Mouse (Mus musculus): ENCODE measurements around the gene Efna4.

GRCm38 (mm10) chr3:89349869-89350501, 12.2 kb upstream of the Efna4 start, which contains the start of gene Adam15:
- TF ChIP-seq EP300 (IDR thresholded peaks at IDR 0.05; ENCODE audit: low read depth) (no peak), CTCF (IDR thresholded peaks at IDR 0.05; ENCODE audit: low read depth) (no peak)

Data from liver, embryonic 14.5 days (tissue).